Mouse (Mus musculus) megakaryocyte-erythroid progenitor cell, adult 5-6 weeks (primary cell): ENCODE measurements around the gene Tssk4. TPM values are rescaled to one million over a fixed set of nuclear protein-coding genes. Genes with fewer than 3 reads are reported as not detected.

Source experiments
- ATAC-seq: replicated peaks from 2 replicates; pipeline ENCODE4 v1.8.0; 2016; ENCODE audit warnings: mild to moderate bottlenecking, inconsistent platforms; ENCODE audit not compliant: severe bottlenecking, poor library complexity, low FRiP score, low TSS enrichment
- total RNA-seq, 2 experiments: library from RNA; stranded (forward) in 1 of 2; stranded (reverse) in 1 of 2; fragments of 200-1000, 215-1000 nt in 1 of 2; fragments of >200 nt in 1 of 2; fragmentation: Nextera tagmentation in 1 of 2; gene quantifications; 2 replicates each; pipeline ENCODE4 v1.2.3; 2014 to 2017

The Tssk4 gene
- total RNA-seq, 2 experiments from 2014 or later: 0.87 TPM; not detected in 1

DNA sequence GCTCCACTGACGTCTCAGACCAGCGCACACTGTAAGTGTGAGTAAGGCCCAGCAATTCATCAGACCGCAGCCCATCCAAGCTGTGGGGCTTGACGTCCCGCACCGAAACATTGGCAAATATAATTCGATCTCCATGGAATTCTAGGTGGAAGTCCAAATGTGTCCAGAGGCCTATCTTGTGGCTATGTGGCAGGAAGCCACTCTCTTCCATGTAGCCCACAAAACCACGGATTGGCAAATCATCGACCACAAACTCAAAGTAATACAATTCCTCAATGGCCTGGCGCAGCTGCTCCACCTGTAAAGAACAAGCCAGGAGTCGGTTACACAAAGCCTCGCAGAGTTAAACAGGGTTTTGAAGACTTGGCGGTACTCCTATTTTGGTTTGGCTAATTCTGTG, 8.7 kb upstream of the Tssk4 start:
- no peak for ATAC-seq

DNA sequence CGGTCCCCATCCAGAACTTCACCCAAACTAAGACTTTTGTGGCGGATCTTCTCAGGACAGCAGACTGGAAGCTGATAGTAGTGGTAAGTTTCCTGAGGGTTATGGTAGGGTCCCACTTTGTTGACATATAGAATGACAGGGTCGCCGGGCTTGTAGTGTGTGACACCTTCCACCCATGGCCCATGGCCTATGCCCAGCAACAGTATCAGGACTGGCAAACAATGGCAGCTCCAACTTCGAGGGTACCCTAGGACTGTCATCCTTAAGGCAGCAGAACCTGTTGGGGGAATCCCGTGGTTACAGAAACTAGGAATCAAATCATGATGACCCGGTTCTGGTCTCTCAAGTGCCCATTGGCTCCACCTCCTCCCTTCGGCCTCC, 7.3 kb upstream of the Tssk4 start:
- peak; percentile 26; the same call in 1 of the 2 replicates for ATAC-seq

DNA sequence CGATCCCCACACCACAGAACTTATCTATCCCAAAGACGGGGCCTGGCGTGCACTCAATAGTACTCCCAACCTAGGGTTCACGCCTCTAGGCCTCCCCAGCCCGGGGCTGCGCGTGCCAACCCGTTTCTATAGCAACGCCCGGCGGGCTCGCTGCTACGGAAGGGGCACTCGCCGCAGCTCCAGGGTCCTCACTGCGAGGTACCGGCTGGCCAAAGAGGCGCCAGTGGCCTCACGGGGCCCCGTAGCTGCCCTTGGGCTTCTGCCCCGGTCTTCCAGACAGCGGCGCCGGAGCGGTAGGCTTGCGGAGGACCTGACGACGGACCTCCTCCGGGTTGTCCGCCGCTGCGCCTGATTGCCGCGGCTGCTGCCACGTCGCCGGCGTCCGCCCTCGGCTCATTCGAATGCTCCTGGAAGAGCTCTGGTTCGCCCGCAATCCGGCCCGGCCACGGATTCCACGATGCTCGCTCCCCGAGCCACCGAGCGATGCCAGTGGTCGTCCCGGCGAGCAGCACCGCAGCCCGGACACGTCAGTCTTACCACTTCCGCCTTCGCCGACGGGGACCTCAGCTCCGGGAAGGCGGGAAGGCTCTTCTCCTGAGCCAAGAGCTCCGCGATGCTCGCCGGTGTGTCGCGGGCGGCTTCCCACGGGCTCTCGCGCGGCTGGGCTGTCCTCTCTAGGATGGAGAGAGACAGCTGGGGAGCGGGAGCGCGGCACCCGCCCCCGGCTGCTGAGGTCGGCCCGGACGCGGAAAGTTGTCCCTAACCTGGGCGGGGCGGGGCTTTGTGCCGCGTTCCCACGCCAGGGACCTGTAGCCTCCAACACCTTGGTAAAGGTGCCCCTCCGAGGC, 6.7 kb upstream of the Tssk4 start, which contains the start of gene Tm9sf1:
Gene Tm9sf1, minus strand, starts transcription at position 747 of the 848 bp plus-strand sequence.
- peak; percentile 70 for ATAC-seq

DNA sequence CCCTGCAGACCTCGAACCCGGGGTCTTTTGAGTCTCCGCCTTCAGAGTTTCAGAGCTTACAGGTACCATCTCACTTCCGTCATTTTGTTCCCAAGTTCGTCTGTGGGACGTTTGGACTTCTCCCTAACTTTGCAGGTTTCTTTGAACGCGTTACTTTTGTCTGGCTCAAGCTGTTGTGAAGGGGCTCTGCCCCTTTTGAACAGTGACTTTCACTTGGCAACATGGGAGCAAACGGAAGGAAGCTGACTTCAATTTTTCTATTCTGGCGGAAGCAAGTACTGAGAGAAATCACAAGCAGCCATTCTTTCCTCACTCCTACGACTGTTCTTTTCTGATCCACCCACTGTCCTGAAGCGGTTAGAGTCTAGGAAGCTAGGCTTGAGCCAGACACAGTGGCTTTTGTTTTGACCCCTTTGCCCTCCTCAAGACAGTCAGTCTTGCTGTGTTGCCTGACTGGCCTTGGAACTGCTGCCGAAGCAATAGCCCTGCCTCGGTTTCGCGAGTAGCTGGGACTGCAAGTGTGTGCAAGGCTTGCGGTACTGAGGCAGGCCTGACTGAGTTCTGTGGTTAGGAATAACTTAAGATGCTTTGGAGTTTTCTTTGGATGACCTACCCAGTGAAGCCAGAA, 5.6 kb upstream of the Tssk4 start:
- ATAC-seq: no peak

DNA sequence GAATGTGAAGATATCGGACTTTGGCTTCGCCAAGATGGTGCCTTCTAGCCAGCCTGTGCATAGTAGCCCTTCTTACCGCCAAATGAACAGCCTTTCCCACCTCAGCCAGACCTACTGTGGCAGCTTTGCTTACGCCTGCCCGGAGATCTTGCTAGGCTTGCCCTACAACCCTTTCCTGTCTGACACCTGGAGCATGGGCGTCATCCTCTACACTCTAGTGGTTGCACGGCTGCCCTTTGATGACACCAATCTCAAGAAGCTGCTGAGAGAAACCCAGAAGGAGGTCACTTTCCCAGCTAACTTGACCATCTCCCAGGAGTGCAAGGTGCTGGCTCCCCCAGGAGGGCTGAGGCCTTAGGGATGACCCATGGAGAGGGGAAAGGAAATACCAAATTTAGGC, 1.5 kb downstream of the Tssk4 start:
- ATAC-seq: no peak

DNA sequence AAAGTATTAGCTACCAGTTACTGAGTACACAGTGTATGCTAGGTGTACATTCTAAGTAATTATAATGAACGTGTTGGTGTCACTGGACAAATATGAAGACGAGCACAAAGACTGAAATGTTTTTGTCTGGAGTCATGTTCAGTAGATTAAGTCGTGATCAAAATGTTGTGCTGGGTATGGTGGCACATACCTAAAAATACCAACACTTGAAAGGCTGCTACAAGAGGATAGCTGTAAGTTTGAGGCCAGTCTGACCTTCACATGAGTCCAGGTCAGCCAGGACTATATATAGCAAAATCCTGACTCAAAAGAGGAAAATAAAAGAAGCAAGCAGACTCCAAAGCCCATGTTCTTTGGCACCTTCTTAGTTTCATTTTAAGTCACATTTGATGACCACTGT, 7.0 kb downstream of the Tssk4 start:
- ATAC-seq: no peak

DNA sequence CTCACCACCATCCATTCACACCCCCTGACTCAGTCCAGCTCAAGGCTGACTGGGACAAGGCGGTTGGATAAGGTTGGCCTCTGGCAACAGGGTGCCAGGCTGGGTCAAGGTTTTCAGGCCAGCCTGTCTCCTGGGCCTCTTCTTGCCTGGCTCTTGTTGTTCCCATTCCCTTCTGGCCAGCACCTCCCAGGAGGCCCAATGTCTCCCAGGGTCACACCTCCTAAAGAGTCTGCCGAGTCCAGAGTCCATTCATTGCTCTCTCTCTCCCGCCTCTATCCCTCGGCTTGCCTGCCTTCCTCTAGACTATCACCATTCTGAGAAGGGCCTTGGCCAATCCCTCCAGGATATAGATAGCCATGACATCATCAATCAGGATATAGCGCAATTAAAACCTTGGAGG, 8.0 kb downstream of the Tssk4 start:
- ATAC-seq: no peak

DNA sequence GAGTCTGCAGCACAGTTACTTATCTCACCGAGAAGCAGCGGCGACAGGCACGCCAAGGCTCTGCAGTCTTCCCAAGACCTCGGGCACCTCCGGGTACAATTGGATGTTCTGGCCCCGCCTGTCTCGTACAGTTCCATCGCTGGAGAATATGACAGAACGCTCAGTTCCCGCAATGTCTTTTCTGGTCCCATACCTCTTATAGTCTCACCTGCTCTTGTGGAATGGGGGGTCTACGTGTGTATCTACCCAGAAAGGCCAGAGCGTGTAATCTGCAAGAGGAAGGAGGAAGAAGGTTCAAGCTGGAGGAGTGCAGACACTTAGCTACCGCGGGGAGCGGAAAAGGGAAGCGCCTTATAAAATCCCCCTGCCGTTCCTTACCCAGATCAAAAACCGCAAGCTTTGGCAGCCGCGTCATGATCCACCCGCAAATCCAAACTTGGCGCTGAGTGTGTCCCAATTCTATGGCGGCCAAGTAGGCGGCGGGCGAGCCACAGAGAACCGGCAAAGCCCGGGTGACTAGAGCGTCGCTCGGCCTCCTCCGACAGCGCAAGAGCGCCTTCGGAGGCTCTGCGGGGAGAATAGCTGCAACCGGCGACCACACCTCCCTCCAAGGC, 10.1 kb downstream of the Tssk4 start, which contains the start of gene Mdp1:
Gene Mdp1, minus strand, starts transcription at position 549 of the 614 bp plus-strand sequence.
- ATAC-seq: peak; percentile 99

DNA sequence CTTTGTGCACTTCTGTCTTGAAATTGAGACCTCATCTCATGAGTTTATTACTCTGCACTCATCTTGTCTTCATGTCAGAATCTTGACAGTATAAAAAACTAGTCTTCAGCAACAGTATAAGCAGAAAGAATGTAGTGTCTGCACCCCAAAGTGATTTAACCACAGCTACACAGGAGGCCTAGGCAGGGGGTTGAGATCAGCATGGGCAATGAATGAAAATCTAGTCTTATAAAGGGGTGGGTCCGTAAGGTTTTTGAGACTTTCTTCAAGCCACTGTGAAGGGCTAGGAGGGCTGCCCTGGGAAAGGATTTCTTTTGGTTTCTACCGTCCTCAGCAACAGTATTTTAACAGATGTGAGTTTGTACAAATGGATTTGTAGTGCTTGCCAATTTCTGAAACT, 10.7 kb downstream of the Tssk4 start:
- no peak for ATAC-seq

DNA sequence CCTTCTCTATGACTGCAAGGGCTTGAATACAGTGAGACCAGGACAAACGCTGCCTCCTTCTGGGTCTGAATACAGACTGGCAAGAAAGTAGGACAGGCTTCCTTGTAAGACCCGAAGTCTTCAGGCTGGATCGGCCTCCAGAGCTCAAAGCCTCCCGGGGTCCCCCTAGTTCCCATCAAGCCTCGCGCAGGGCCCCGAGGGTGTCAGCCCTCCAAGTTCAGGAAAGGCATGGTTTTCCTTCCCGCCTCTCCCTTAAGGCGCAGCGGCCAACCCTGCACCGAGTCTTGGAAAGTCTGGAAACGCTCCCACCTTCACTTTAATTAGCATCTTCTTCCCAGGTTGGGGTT, 21.5 kb downstream of the Tssk4 start:
- ATAC-seq: peak; percentile 27

DNA sequence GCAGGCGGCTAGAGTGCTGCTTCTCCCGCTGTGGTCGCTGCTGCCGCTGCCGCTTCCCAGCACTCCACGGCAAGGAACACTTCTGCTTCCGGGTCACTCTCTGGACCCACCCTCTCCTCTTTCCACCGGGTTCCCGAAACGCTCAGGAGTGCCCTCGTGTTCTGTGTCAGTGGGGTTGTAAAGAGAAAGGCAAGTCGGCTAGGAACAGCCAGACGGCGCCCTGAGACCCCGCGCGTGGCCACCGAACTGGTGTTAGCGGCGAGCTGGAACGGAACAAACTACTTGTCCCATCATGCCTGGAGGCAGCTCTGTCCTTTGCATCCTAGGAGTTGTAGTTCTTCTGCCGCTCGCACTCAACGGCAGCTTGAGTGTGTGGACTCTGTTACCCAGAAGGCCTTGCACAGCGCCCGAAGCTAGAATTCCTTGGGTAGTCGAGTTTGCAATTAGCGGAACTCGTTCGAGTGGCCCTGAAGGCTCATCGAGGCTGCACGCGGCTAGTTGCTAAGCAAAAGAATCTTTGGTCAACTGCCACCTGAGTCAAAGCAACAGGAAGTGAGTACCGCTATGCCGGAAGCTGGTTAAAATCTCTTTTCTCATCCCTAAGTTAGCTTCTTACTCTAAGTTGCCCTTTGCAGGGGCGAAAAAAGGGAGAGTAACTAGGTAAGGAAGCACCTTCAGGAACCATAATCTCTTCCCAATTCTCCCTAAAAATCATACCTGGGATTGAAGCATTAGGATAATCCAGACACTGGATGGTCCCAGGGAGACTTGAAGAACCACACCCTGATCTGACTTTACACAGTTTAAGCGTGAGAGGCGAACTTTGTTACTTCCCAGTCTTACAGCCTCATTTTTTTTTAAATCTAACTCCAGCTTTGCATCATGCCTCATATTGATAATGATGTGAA, 22.1 kb downstream of the Tssk4 start, which contains the start of the genes Gmpr2 and Nedd8:
Gene Gmpr2, plus strand, starts transcription at position 109 of the 908 bp plus-strand sequence.
Gene Nedd8, minus strand, starts transcription at position 292 of the 908 bp plus-strand sequence.
- peak; percentile 99 for ATAC-seq

DNA sequence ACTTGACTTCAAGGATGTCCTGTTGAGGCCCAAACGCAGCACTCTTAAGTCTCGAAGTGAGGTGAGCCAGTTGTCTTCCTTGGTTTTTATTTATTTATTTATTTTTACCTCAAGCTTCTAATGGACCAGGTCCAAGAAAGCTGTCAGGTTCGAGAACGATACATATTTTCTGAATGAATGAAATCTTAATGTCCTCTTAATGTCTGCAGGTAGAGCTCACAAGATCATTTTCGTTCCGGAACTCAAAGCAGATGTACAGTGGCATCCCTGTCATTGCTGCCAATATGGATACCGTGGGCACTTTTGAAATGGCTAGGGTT, 22.7 kb downstream of the Tssk4 start:
- no peak for ATAC-seq

DNA sequence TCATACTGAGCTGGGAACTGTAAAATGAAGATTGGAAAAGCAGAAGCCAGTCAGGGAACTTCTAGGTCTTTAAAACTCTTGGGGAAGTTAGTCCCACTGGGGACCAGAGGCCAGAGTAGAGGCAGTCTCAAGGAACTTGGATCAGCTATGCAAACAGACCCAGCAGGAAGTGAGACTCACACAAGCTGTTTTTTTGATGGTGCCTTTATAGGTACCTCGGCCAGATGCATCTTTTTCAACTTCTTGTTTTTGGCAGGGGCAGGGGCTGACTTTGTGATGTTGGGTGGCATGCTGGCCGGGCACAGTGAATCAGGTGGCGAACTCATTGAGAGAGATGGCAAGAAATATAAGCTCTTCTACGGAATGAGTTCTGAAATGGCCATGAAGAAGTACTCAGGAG, 27.6 kb downstream of the Tssk4 start:
- no peak for ATAC-seq

DNA sequence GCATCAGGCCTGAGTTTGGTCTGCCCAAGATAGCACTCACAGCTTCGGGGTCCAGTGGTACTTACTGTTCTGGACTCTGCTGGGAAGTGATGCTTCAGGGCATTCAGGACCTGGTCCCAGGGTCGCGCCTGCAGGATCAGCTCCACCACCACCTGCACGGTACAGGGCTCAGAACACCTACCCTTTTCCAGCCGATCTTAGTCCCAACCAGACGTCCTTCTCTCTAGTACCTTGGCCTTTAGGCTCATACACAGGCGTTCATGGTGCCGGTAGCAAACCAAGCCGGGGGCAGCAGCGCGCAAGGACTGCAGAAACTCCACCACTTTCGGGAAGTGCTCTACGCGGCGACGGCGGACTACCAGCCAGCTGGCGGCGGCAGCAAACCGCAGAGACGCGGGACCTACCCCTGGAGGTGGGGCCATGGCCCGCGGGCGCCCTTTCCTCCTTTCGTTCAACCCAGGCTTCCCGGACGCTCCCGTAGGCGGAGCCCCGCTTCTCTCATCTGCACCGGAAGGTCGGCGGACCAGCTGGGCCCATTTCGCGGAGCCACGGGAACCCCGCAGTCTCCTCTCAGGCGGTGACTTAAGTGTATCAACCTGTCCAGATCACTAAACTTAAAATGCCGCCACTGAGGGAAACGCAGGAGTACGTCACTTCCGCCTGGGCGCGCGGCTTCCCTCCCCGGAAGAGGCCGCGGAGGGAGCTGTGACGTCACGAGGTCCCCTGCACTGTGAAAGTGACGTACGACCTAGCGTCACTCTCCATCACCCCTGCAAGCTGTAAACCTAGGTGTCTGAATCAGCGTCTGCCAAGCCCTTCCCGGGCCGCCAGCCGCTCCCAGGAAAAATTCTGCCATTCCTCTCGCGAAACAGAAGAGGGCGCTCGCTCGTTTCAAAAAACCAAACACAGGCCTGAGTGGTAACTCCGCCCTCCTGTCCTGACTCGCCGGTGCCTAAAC, 31.5 kb downstream of the Tssk4 start, which contains the start of gene Tinf2:
Gene Tinf2, minus strand, starts transcription at position 661 of the 958 bp plus-strand sequence.
- ATAC-seq: peak; percentile 93

DNA sequence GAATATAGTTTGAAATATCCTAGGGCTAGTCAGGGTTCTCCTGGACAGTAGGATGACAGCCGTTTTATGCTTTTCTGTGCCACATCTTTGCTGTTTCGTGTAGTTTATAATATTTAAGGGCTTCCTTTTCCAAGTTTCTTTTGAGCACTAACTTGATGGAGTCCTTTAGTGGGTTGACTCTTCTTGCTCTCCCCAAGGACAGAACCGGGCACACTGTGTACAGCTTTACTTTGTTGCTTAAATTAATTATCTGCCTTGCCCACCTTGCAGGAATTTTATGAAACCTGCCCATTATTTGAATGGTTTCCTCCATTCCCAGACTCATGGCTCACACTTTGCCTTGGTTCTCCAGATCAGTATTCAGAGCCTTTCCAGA, 32.1 kb downstream of the Tssk4 start:
- ATAC-seq: 0 out of 2 replicates have a peak, but pooled peaks have one; percentile 1

DNA sequence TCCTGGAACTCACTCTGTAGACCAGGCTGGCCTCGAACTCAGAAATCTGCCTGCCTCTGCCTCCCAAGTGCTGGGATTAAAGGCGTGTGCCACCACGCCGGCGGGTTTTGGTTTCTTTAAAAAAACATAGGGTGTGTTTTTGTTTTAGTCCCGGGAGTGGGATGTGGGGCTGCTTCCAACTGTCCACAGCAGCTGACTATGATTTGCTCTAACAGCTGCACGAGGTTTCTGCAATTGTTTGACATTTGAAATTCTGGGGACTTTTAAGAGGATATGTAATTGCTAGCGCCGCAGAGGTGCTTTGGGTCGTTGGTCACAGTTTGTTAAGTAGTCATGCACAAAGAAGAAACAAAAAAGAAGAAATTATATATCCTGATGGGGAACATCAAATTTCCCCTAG, 39.4 kb downstream of the Tssk4 start:
- ATAC-seq: no peak

DNA sequence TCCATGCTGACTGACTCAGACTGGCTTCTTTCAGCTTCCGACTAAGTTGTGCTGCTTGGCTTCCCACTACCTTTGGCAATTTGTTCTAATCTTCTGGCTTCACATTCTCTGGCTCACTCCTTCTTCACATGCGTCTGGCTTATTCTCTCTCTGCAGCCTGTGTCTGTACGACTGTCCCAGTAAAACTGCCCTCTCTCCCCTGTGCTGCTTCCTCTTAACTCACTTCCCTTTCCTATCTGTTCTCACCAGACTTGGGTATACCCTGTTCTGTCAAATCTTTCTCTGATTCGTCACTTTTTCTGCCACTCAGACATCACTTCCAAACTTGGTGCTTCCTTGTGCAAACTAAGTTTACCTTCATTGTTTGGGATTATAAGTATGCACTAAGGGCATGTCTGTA, 47.2 kb downstream of the Tssk4 start:
- ATAC-seq: no peak

DNA sequence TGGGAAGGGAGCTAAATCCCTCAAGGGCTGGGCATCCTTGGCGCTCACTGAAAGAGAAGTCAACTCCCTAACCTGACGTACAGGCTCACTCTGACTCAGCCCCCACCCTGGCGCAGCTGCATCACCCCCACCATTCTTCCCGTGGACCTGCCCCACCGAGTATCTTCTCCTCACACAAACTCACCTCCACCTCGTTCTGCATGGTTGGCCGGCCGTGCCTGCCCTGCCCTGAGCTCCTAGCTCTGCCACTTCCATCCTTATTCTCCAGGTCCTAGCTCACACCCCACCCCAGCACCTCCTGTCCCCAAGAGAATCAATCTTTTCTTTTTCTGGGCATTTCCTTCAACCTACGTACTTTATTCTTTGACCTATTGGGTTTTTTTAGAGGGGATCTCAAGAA, 51.1 kb downstream of the Tssk4 start:
- no peak for ATAC-seq
